Mouse (Mus musculus): ENCODE measurements around the gene Slc23a4. TPM values are rescaled to one million over a fixed set of nuclear protein-coding genes. Genes with fewer than 3 reads are reported as not detected.

Gene Slc23a4
- polyA plus RNA-seq, 1 experiment, result 0.84 TPM

DNA sequence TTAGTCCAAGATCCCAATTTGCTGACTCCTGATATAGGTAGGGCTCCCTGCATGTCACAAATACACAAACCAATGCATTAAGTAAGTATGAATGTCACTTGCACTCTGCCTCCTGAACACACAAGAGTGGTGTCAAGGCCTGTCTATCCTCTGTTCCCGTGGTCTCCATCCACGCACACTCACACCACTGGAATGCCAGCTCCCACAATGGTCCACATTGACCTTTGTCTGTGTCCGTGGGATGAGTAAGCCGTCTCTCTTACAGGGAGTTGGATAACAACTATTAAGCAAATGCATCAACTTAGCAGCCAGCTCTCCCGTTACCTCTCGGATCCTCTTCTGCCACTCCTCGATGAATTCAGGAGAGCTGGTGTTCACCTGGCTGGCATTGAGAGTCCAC lies 29.1 kb downstream of the Slc23a4 start:
- DNase-seq (ENCODE audit: extremely low spot score in 1 of 2, low spot score in 1 of 2), result no peak

DNA sequence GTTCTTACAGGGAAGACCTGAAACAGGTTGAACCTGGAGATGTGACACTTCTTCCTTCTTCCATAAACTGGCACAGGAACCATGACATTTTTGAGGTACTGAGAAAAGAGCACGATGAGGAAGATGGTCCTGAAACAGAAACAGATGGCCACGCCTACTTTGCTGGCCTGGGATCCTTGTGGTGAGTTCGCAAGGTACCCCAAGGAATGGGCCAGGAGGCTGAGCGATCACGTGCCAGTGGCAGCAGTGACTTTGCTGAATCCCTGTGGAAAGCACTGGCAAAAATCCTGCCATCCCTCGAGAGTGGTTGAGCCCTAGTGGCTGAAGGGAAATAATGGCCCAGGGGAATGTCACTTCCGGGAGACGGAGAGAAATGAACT lies 32.4 kb downstream of the Slc23a4 start:
- no peak for DNase-seq (ENCODE audit: extremely low spot score in 1 of 2, low spot score in 1 of 2)

DNA sequence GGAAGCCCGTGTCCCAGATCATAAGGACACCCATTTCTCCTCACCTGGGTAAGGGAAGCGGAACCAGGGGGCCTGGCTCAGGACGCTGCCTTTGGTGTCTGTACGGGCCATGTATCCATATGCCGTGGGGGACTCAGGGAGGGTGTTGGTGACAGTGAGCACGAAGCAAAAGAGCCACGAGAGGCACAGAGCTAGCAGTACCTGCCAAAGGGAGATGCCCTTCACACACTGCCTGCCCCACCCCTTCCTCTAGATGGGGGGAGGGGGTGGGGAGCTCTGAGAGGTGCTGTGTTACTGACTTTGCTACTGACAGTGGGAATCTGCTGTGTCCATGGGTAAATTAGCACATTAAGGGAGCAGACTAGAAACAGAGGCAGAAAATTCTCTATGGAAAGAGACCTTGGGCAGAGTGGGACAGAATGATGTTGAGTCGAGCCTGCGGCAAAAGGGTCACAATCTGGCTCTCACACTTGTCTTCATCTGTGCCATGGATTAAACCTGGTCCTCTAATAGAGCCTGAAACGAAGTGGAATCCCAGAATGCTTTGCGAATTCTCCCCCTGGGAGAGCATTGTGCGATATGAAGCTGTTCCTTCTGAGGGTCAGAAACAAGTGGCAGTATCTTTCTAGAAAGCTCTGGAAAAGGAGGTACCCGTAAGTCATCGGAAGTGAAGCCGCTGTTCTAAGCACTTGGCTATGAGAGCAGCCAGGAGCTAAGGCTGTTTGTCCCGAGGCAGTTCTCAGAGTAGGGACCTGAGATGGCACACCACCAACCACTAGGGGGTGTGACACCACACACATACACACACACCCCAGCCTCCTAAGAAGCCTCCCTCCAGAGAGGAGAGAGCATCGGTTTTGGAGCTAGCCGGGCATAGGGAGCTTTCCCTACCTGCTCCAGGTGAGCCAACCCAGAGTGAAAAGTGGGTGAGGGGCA lies 33.0 kb downstream of the Slc23a4 start:
- peak in 1 of 2 experiments; percentile 4 for DNase-seq (ENCODE audit: extremely low spot score in 1 of 2, low spot score in 1 of 2)

DNA sequence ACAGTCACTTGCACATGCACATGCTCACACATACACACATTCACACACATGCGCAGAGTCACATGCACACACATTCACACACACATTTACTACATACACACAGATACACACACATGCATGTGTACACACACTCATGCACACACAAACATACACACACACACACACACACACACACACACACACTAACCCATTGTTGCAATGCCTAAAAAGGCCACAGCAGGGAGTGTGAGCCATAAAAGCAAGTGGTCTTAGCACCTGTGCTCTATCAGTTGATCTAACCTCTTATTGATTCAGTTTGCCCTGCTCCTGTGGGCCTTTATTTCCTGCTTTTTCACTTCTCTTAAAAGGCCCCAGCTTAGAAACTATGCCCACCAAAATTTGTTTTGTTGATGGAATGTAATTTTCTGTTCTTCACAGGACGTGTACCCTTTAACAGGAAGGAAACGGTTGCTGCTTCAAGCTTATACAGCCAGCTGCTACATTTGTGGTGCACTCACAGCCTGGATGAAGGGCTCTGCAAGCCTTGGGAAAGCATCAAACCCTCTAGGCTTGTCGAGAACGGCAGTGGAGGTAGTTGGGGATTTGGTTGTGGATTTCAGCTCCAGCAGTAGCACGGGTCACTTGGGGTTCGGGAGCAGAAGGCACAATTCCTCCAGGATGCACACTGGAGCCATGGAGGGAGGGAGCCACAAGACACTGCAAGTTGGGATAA lies 36.1 kb downstream of the Slc23a4 start:
- DNase-seq (ENCODE audit: extremely low spot score in 1 of 2, low spot score in 1 of 2), result no peak

DNA sequence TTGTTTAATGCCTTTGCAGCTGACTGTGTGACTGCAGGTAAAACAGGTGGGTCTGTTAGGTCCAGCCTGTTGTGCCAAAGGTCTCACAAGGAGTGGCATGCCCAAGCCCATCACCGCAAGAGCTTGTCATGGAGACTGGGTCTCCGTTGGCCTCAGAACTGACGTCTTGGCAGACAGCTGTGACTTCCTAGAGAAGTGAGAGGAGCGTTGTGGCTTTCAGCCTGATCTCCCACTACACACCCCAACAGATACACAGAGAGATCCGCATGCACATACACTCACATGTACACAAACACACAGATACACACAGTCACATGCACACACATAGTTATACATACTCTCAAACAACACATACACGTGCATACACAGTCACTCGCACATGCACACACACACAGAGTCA lies 36.7 kb downstream of the Slc23a4 start:
- DNase-seq (ENCODE audit: extremely low spot score in 1 of 2, low spot score in 1 of 2), result no peak

DNA sequence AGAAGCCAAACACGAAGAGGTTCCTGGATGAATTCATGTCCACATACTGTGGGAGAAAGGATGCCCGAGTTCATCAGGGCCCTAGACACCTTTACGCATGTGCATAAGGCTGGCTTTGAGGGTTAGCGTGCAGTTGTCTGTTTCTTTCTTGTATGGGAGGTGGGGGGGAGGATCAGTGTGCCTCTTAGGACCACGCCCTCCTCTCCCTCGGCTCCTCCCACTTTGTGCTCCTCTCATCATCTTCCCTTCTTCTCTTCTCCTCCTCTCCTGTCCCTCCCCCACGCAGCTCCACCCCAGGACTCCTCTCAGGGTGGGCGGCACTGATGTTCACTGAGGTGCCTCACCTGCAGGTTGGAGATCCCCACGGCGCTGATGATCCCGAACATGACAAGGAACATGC lies 39.7 kb downstream of the Slc23a4 start:
- DNase-seq (ENCODE audit: extremely low spot score in 1 of 2, low spot score in 1 of 2), result peak in 1 of 2 experiments; percentile 8

DNA sequence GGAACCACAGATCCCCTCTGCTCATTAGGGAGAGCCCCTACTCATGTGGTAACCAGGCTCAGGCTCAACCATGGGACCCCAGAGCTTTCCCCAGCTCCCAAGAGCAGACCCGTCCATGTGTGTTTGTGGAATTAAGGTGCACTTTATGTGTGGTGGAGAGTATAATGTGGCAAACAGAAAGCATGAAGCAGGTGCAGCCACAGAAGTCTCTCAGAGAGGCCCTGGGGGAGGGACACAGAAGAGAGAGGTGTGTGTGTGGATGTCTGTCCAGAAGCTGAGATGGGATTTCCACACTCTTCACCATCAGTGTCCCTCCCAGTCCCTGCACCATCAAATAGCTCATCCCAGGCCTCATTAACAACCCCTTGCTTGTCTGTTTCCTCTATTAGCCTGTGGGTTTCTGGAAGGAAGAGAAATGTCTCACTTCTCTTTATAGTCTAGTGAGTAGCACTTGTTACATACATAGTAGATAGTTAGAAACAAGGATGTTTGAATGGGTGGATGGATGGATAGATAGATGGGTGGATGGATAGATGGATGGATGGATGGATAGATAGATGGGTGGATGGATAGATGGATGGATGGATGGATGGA lies 41.6 kb downstream of the Slc23a4 start:
- no peak for DNase-seq (ENCODE audit: extremely low spot score in 1 of 2, low spot score in 1 of 2)

DNA sequence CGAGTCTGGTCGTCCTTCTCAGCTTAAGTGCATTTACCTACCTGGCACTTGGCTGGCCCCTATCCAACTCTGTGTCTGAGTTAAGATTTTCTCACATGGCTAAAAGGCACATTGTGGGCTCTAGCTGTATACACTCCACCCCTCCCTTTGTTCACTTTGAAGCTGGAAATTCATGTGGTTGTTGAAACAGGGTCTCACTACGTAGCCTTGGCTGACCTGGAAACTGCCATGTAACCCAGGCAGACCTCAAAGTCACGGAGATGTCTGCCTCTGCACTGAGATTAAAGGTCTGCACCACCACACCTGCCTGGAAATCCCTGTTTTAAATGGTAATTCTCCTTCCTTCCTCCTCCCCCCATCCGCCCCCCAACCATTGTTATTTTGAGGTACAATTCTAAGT lies 44.7 kb downstream of the Slc23a4 start:
- no peak for DNase-seq (ENCODE audit: extremely low spot score in 1 of 2, low spot score in 1 of 2)

DNA sequence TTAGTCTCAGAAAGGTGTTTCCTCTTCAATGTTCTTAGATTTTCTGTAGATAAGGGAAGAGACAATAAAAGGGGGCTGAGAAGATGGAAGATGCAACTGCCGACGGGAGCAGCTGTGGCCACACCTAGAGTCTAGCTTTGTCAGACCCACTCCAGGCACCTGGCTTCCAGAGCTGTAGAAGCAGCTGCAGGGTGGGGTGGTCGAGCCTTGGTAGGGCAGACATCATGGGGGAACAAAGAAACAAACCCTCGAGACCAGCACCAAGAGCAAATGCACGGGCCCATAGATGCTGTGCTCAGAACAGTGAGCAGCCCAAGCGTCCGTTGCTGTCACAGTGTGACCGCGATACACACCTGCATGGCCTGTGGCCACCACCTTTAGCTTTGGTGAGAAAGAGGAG lies 45.8 kb downstream of the Slc23a4 start:
- DNase-seq (ENCODE audit: extremely low spot score in 1 of 2, low spot score in 1 of 2), result no peak

DNA sequence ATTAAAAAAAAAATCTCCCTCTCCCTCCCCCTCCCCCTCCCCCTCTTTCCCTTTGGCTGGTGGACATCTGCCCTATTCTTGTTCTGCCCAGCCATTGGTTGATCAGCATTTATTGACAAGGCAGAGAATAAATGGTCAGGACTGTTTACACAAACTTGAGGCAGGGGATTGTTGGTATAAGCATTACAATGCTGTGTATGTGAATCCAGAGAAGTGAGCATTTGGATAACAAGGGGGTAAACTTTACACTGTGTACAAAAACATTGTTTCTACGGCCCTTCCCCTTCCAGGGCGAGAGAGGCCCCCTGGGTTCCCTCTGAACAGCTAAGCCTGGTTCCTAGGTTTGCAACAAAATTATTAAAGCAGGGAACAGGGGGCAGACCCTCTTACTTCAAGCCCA lies 46.7 kb downstream of the Slc23a4 start:
- DNase-seq (ENCODE audit: extremely low spot score in 1 of 2, low spot score in 1 of 2), result no peak

DNA sequence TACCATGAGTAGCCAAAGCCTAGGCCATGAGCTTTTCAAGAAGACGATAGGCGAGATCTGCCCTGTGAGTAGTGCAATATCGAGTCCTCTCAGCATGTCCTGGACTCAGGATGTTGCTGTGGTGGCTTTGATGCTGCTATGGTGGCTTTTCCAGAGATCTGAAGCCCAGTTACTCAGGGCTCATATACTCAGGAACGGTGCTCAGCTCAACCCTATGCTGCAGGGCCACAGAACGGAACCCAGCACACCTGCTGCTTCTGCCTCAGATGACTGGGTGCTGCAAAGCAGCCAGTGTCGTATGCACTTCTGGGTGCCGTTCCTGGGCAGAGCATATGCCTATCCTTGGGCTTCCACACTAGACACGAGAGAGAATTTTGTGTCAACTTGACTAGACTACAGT lies 48.8 kb downstream of the Slc23a4 start:
- no peak for DNase-seq (ENCODE audit: extremely low spot score in 1 of 2, low spot score in 1 of 2)

DNA sequence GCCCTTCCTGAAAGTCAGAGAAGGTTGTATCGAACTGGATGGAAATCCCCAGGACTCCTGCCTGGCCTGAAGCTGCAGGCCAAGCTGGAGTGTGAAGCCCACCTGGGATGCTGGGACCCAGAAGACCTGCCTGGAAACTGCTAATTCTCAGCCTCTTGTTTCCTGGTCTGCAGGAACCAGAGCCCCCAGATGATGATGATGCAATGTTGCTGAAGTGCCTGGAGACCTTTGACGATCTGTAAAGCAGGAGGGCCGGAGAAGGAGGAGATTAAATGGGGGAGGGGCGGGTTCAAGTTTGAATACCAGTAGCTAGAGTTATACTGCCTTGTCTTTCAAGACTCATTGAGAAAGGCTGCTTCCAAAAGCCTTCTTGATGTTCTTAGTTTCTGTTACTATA lies 49.3 kb downstream of the Slc23a4 start:
- DNase-seq (ENCODE audit: extremely low spot score in 1 of 2, low spot score in 1 of 2), result no peak

DNA sequence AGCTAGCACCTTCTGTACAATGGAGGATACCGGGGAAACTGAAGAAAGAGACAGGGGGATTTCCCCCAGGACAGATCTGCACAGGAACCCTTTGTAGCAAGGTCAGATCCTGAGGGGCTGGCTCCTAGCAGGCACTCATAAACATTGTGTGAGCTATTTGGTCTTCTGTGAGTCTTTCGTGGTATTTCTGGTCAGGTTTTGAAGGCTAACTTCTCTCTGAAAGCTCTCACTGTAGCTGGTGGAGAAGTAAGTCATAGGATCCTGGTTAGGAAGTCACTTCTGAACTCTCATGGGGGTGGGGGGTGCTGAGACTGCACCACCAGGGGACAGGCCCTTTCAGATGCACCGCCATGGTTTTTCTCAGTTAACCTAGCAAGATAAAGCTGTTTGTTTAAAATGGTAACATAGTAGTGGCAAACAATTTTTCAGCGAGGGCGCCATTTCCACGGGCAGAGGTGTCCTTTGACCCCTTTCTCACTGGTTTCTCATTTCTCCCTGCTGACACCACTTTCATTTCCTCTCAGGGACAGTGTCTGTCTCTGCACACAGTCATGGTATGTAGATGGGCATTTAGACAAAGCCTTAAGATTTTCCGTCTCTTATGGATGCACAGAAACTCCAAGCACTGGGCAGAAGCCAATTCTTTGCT lies 49.8 kb downstream of the Slc23a4 start:
- DNase-seq (ENCODE audit: extremely low spot score in 1 of 2, low spot score in 1 of 2), result no peak

DNA sequence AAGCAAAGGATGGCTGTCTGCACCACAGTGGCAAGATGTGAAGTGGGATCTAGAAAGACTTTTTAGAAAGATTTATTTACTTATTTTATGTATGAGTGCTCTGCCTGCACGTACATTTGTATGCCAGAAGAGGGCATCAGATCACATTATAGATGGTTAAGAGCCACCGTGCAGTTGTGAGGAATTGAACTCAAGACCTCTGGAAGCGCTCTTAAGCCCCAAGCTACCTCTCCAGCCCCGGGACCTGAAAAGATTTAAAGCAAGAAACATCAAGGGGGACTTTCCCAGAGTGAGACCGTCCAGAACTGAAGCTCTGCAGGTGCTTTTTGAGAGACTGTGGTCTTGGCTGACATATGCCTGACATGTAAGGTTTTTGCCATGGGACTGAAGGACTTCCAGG lies 51.5 kb downstream of the Slc23a4 start:
- no peak for DNase-seq (ENCODE audit: extremely low spot score in 1 of 2, low spot score in 1 of 2)

DNA sequence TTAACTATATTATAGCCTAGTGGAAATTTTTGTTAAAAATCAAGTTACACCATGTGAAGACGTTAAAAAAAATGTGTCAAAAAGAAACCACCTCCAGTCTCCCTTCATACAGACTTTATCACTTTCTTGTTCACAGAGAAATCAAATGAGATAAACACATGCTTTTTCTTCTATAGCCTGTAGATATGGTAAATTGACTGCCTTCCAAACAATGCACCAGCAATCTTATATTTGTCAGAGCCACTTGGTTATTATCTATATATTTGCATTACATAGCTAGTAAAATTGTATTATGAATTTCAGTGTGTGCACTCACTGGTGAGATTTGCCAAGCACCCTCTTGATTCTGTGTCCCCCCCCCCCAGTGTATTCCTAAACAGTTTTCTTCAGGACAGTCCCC lies 55.6 kb downstream of the Slc23a4 start:
- DNase-seq (ENCODE audit: extremely low spot score in 1 of 2, low spot score in 1 of 2), result no peak

DNA sequence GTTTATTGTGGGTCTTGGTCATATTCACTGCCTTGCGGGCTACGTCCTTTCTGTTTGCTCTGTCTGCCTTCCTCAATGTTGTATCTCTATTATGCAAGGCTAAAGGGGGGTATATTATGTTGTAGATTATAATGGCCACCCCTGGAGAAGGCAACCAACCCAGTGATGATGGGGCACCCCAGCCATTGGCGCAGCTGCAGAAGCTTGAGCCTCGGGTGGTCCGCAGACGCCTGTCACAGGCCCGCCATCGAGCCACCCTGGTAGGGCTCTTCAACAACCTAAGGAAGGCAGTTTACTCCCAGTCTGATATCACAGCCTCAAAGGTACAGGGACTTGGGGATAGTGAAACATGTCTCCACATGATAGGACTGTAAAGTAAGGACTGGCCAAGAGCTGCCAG lies 60.6 kb downstream of the Slc23a4 start:
- DNase-seq (ENCODE audit: extremely low spot score in 1 of 2, low spot score in 1 of 2), result no peak

DNA sequence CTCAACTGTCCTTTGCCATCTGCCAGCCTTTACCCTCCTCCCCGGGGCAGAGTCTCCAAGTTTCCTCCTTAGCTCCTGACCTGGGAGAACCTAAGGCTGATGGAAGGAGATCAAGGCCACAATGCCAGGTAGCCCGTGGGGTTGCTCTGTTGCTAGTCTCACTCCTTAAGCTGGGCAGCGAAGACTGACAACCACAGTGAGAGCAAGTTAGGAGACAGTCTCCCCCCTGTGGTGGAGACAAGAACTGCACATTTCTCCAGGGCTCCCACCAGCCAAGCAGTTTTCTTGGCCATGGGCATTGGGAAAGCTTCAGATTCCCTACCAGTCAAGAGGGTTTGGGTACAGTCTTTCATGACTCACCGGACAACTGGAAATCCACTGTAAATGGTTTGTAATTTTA lies 61.0 kb downstream of the Slc23a4 start:
- peak in 1 of 2 experiments; percentile 85 for DNase-seq (ENCODE audit: extremely low spot score in 1 of 2, low spot score in 1 of 2)

DNA sequence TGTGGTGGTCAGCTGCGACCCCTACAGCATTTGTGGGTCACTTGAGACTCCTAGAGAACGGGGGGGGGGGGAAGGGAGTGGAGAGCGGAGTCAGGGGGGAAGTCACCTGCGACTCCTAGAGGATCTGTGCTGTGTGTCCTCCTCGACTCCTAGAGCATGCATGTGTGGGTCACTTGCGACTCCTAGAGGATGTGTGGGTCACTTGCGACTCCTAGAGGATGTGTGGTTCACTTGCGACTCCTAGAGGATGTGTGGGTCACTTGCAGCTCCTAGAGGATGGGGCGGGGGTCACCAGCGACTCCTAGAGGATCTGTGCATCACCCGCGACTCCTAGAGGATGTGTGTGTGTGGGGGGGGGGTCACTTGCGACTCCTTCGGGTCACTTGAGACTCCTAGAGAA lies 66.3 kb downstream of the Slc23a4 start:
- DNase-seq (ENCODE audit: extremely low spot score in 1 of 2, low spot score in 1 of 2), result peak in 1 of 2 experiments; percentile 25

DNA sequence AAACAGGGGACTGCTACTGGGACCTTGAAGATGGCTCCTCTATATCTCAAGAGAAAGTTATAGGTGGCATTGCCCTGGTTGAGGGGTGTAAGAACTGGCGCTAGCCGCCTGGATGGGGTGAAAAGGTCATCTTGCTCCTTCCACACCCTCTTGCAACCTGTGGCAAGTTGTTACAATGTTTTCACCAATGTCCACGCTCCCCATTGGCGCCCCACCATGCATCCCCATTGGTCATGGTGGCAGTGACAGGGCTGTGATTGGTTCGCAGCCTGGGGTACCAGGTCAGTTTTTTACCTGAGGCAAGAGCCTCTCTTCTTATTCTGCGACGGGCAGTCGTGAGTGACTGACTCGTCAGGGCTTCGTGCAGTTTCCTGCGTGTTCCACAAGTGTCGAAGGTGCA lies 67.6 kb downstream of the Slc23a4 start:
- DNase-seq (ENCODE audit: extremely low spot score in 1 of 2, low spot score in 1 of 2), result no peak

DNA sequence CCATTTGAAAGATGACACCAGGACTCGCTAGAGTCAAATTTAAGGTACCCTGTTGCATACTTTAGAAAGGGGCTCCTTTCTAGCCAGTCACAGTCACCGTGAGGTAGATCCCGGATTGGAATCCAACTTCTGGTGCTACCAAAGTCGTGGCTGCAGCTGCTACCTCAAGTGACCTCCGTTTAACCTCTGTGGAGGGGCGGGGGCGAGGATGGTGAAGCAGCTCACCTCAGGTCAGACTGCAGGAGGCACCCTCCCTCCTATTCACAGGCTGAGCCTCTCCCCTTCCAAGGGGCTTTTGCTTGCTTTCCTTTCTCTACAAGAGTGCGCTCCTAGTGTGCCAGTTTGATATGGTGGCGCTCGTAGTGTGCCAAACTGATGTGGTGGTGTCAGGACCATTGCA lies 68.2 kb downstream of the Slc23a4 start, which contains the start of gene Stra8:
Gene Stra8 (plus strand): TSS at position 208 of the 400 bp plus-strand sequence.
- DNase-seq (ENCODE audit: extremely low spot score in 1 of 2, low spot score in 1 of 2), result no peak

DNA sequence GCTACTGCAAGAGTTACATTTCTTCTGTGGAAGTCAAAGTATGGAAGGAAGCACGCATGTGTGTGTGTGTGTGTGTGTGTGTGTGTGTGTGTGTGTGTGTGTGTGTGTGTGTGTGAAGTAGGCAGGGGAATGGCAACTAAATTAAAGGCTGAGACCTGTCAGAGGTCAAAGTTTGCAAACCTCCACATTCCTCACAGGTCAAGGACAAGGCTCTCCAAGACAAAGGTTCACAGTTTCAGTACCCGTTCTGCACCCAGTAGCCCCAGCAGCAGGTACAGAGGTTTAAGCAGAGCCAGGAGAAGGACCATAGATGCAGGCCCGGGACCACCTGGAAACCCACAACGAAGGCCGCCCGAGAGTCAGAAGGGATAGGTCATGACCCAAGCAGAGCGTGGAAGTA lies 69.1 kb downstream of the Slc23a4 start:
- DNase-seq (ENCODE audit: extremely low spot score in 1 of 2, low spot score in 1 of 2), result no peak
